Mouse (Mus musculus): ENCODE measurements around the gene Rab38.

The Rab38 gene

GRCm38 (mm10) chr7:88527100-88527671 is 97.1 kb downstream of the Rab38 start:
- DNase-seq = no peak

- no peak for DNase-seq
Observed at GRCm38 (mm10) chr7:88536127-88536531, 106.1 kb downstream of the Rab38 start.

GRCm38 (mm10) chr7:88536743-88537142 is 106.7 kb downstream of the Rab38 start:
- DNase-seq = no peak
